In the genomic region with DNA sequence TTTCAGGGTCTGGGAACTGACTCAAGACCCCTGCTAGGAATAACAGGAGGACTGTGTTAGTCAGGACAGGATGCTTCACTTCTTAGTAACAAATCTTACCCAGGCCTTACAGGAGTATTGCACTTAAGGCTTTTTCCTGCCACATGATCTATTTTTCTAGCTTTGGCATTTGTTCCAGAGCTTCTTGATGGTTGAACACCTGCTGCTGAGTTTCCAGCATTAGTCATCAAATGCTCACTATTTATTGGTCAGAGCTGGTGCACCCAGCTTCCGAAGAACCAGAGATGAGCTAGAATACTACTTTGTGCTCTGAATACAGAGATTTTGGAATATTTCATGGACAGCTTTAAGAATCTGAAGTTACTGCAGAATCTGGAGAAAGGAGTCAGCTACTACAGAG, we compare ENCODE assay signal across 33 mouse cellular contexts. TPM values are rescaled to one million over a fixed set of nuclear protein-coding genes. Genes with fewer than 3 reads are reported as not detected.
"Had no signal": no experiment of that assay in that cellular context is flagged by ENCODE, and none has a peak within 500 bp of the region (broad histone marks: within the 10 kb centered on the region; RNA-seq: fewer than 3 reads in every experiment).

No protein-coding gene starts in this region.

- H3K4me2 ChIP-seq: heart, embryonic 12.5 days; hindbrain, embryonic 12.5 days; hindbrain, embryonic 14.5 days; intestine, embryonic 15.5 days; limb, embryonic 12.5 days; liver, embryonic 11.5 days; liver, embryonic 13.5 days; liver, embryonic 15.5 days had no signal

- H3K27me3 ChIP-seq: heart, embryonic 12.5 days; hindbrain, embryonic 12.5 days; intestine, embryonic 15.5 days; limb, embryonic 12.5 days; liver, embryonic 13.5 days; liver, embryonic 15.5 days had no signal

- H3K27ac ChIP-seq: heart, embryonic 10.5 days; hindbrain, embryonic 10.5 days; hindbrain, embryonic 12.5 days; hindbrain, embryonic 14.5 days; intestine, embryonic 15.5 days; layer of hippocampus, adult 2 months; left cerebral cortex, adult 2 months; limb, embryonic 10.5 days; limb, embryonic 12.5 days; liver, embryonic 13.5 days; liver, embryonic 15.5 days had no signal

- DNase-seq: gastrocnemius, postnatal 10 days; gastrocnemius, postnatal 25 days; heart, adult 18-20 months; heart, postnatal 10 days; heart, postnatal 4 days; kidney, adult 18-20 months; kidney, adult 8-10 months; kidney, postnatal 10 days; kidney, postnatal 25 days; kidney, postnatal 4 days; liver; liver, embryonic 13.5 days; liver, postnatal 0 days had no signal

- H3K9me3 ChIP-seq: heart, embryonic 10.5 days; hindbrain, embryonic 10.5 days; hindbrain, embryonic 12.5 days; intestine, embryonic 15.5 days; limb, embryonic 10.5 days; limb, embryonic 12.5 days; liver, embryonic 13.5 days; liver, embryonic 15.5 days had no signal

- H3K4me1 ChIP-seq: heart, embryonic 10.5 days; heart, embryonic 12.5 days; hindbrain, embryonic 10.5 days; hindbrain, embryonic 12.5 days; intestine, embryonic 15.5 days; limb, embryonic 10.5 days; limb, embryonic 12.5 days; liver, embryonic 13.5 days; liver, embryonic 15.5 days had no signal

- ATAC-seq: hindbrain, embryonic 16.5 days; inflammation-experienced regulatory T-cells, adult 6 months; intestine, embryonic 15.5 days; intestine, postnatal 0 days; liver, postnatal 0 days had no signal

- H3K9ac ChIP-seq: heart, embryonic 12.5 days; hindbrain, embryonic 12.5 days; hindbrain, embryonic 14.5 days; intestine, embryonic 15.5 days; limb, embryonic 12.5 days; liver, embryonic 13.5 days; liver, embryonic 15.5 days; liver, postnatal 0 days had no signal

- H3K4me3 ChIP-seq: heart, embryonic 10.5 days; heart, embryonic 12.5 days; hindbrain, embryonic 10.5 days; hindbrain, embryonic 12.5 days; intestine, embryonic 15.5 days; layer of hippocampus, adult 2 months; left cerebral cortex, adult 2 months; limb, embryonic 10.5 days; limb, embryonic 12.5 days; liver, embryonic 13.5 days; liver, embryonic 15.5 days had no signal

- H3K36me3 ChIP-seq: heart, embryonic 10.5 days; heart, embryonic 12.5 days; hindbrain, embryonic 10.5 days; hindbrain, embryonic 12.5 days; intestine, embryonic 15.5 days; limb, embryonic 10.5 days; limb, embryonic 12.5 days; liver, embryonic 13.5 days; liver, embryonic 15.5 days had no signal

RNA-seq across cellular contexts. Expression of a gene that starts 21.1 kb away (rescaled TPM):
- polyA plus RNA-seq: heart, embryonic 10.5 days; heart, embryonic 12.5 days; heart, embryonic 14.5 days; heart, embryonic 16.5 days; hindbrain, embryonic 10.5 days; hindbrain, embryonic 12.5 days; hindbrain, embryonic 14.5 days; hindbrain, embryonic 16.5 days; inflammation-experienced regulatory T-cells, adult 6 months; intestine, embryonic 15.5 days; intestine, postnatal 0 days; kidney, embryonic 14.5 days; kidney, embryonic 16.5 days; limb, embryonic 10.5 days; limb, embryonic 12.5 days; limb, embryonic 14.5 days; liver, embryonic 11.5 days; liver, embryonic 13.5 days; liver, embryonic 15.5 days; liver, postnatal 0 days had no signal
